Mouse (Mus musculus) CH12.LX (cell line): ENCODE results near the gene Scn9a. TPM values are rescaled to one million over a fixed set of nuclear protein-coding genes. Genes with fewer than 3 reads are reported as not detected.

Source experiments
- DNase-seq: peaks from one replicate; pipeline ENCODE4 v3.0.0-alpha.2; 2013; ENCODE audit errors: extremely low read depth
- H3K27ac ChIP-seq: 2 replicates; pipeline ENCODE4 v1.5.1; 2012; ENCODE audit warnings: low read depth, mild to moderate bottlenecking, control low read depth, moderate library complexity; ENCODE audit not compliant: insufficient read depth
- H3K27me3 ChIP-seq: replicated peaks from 2 replicates; pipeline ENCODE3; 2012; ENCODE audit warnings: inconsistent platforms
- H3K36me3 ChIP-seq, 2 experiments: replicated peaks in 1 of 2; 2 replicates each; pipeline versions ENCODE3 to v1.6.1; 2012; ENCODE audit warnings: inconsistent platforms in 1 of 2, low read length in 1 of 2, mild to moderate bottlenecking in 1 of 2, mixed read lengths in 1 of 2, moderate library complexity in 1 of 2; ENCODE audit not compliant: control insufficient read depth in 1 of 2, insufficient read depth in 1 of 2
- H3K4me1 ChIP-seq, 2 experiments: 2 replicates each; pipeline ENCODE4 v1.6.1; 2012; ENCODE audit warnings: inconsistent platforms in 1 of 2, moderate library complexity in 1 of 2; ENCODE audit not compliant: insufficient read depth in 2 of 2, control insufficient read depth in 1 of 2
- H3K4me2 ChIP-seq: 2 replicates; pipeline ENCODE4 v1.6.1; 2012; ENCODE audit warnings: low read depth, mild to moderate bottlenecking, control low read depth; ENCODE audit not compliant: poor library complexity, insufficient read depth, severe bottlenecking
- H3K4me3 ChIP-seq, 3 experiments: fragments of 150-350 bp in 1 of 3; sonication (generic) in 1 of 3; replicated peaks in 1 of 3; 2 replicates each; pipeline versions ENCODE3 to v1.5.1; 2011 to 2012; ENCODE audit warnings: low read depth in 2 of 3, low read length in 2 of 3, mild to moderate bottlenecking in 2 of 3, moderate library complexity in 2 of 3, control low read depth in 1 of 3, improper control_type of control experiment in 1 of 3, inconsistent platforms in 1 of 3, mixed read lengths in 1 of 3; ENCODE audit not compliant: poor library complexity in 1 of 3
- H3K79me2 ChIP-seq: replicated peaks from 2 replicates; pipeline ENCODE4 v1.6.1; 2012; ENCODE audit warnings: mild to moderate bottlenecking, moderate library complexity; ENCODE audit not compliant: control insufficient read depth, poor library complexity, insufficient read depth, severe bottlenecking; ENCODE audit errors: extremely low read depth
- H3K9ac ChIP-seq: 2 replicates; pipeline ENCODE4 v1.6.1; 2012; ENCODE audit warnings: low read depth, mild to moderate bottlenecking, control low read depth, moderate library complexity; ENCODE audit not compliant: insufficient read depth
- H3K9me3 ChIP-seq: replicated peaks from 2 replicates; pipeline ENCODE3; 2012; ENCODE audit warnings: low read length, inconsistent platforms, mixed read lengths
- E2F4 ChIP-seq: IDR thresholded peaks from 2 replicates; pipeline ENCODE4 v1.6.1; 2011; ENCODE audit warnings: low read depth, low read length, improper control_type of control experiment; ENCODE audit not compliant: insufficient replicate concordance
- ELF1 ChIP-seq: IDR thresholded peaks from 2 replicates; pipeline ENCODE4 v1.6.1; 2014; ENCODE audit warnings: low read depth, mild to moderate bottlenecking, inconsistent platforms, low read length, improper control_type of control experiment
- KAT2A ChIP-seq: IDR thresholded peaks from 2 replicates; pipeline ENCODE4 v1.6.1; 2012; ENCODE audit warnings: low read length, improper control_type of control experiment, inconsistent platforms; ENCODE audit not compliant: insufficient replicate concordance
- MAFK ChIP-seq: IDR thresholded peaks from 2 replicates; pipeline ENCODE4 v1.6.1; 2011; ENCODE audit warnings: low read length, improper control_type of control experiment; ENCODE audit not compliant: insufficient replicate concordance
- NELFE ChIP-seq: IDR thresholded peaks from 2 replicates; pipeline ENCODE4 v1.6.1; 2011; ENCODE audit warnings: low read depth, low read length, improper control_type of control experiment
- PAX5 ChIP-seq: IDR thresholded peaks from 2 replicates; pipeline ENCODE4 v1.6.1; 2012; ENCODE audit warnings: low read length, inconsistent platforms, mixed read lengths
- POLR2A ChIP-seq: IDR thresholded peaks from 2 replicates; pipeline ENCODE4 v1.6.1; 2011; ENCODE audit warnings: low read depth, mild to moderate bottlenecking, improper control_type of control experiment, low read length
- POLR2AphosphoS2 ChIP-seq: IDR thresholded peaks from 2 replicates; pipeline ENCODE4 v1.6.1; 2011; ENCODE audit warnings: low read depth, low read length, improper control_type of control experiment
- SIN3A ChIP-seq: IDR thresholded peaks from 2 replicates; pipeline ENCODE4 v1.6.1; 2012; ENCODE audit warnings: low read length, improper control_type of control experiment, inconsistent platforms
- SMC3 ChIP-seq: IDR thresholded peaks from 2 replicates; pipeline ENCODE4 v1.6.1; 2011; ENCODE audit warnings: low read depth, low read length, improper control_type of control experiment
- TBP ChIP-seq: conservative IDR thresholded peaks from 2 replicates; pipeline ENCODE4 v1.6.1; 2011; ENCODE audit warnings: low read depth, low read length, improper control_type of control experiment
- TCF12 ChIP-seq: IDR thresholded peaks from 2 replicates; pipeline ENCODE4 v1.6.1; 2014; ENCODE audit warnings: low read depth, mild to moderate bottlenecking, inconsistent platforms, low read length, improper control_type of control experiment
- USF2 ChIP-seq: conservative IDR thresholded peaks from 2 replicates; pipeline ENCODE4 v1.6.1; 2011; ENCODE audit warnings: low read depth, low read length, improper control_type of control experiment
- dilution Hi-C: fragments of 300-500 bp; cut with MboI; formaldehyde crosslinking; loops from 2 replicates; pipeline ENCODE4 v1.14.3; 2020; ENCODE audit warnings: low sequenced_read_pairs; ENCODE audit not compliant: extremely low pct_unique_long_range_greater_than_20kb, extremely low pct_ligation_motif_present
- in situ Hi-C: fragments of 300-500 bp; cut with MboI; formaldehyde crosslinking; loops from 3 replicates; pipeline ENCODE4 v1.14.3; 2019; ENCODE audit warnings: low sequenced_read_pairs, low pct_ligation_motif_present, low pct_unique_long_range_greater_than_20kb, mixed read lengths
- polyA plus RNA-seq: library from polyadenylated mRNA; unstranded; fragments of >175 nt; gene quantifications from 2 replicates; pipeline ENCODE4 v1.2.1, GENCODE M21; 2012; ENCODE audit warnings: low read depth; ENCODE audit not compliant: insufficient read length
- total RNA-seq, 2 experiments: library from RNA; depleted of rRNA; stranded (reverse); fragments of 300-350 nt in 1 of 2; fragments of >200 nt in 1 of 2; gene quantifications; 2 replicates each; pipeline ENCODE4 v1.2.3; 2012 to 2014

The Scn9a gene
- total and polyA plus RNA-seq, 3 experiments, result not detected

- in situ Hi-C loops, result no loop called here
- Histone ChIP-seq H3K36me3 (no peaks in the 10 kb centered on the region), H3K27ac (no peak overlapping the region), H3K4me3 (no peak overlapping the region), H3K79me2 (no peaks in the 10 kb centered on the region), H3K4me2 (no peak overlapping the region), H3K9ac (no peak overlapping the region), H3K27me3 (no peaks in the 10 kb centered on the region), H3K4me1 (no peaks in the 10 kb centered on the region), H3K9me3 (peaks cover 9% of the 10 kb centered on the region)
- dilution Hi-C loops, result no loop called here
- TF ChIP-seq SMC3, result no peak
- TF ChIP-seq USF2, result no peak
- TF ChIP-seq KAT2A, result no peak
- no peak for TF ChIP-seq TCF12
- TF ChIP-seq MAFK, result no peak
- no peak for TF ChIP-seq SIN3A
- no peak for TF ChIP-seq E2F4
- TF ChIP-seq POLR2AphosphoS2, result no peak
- no peak for TF ChIP-seq PAX5
- TF ChIP-seq ELF1, result no peak
- no peak for TF ChIP-seq TBP
- no peak for TF ChIP-seq POLR2A
- no peak for TF ChIP-seq NELFE
- no peak for DNase-seq
Observed at GRCm38 (mm10) chr2:66436286-66436685, 198.5 kb downstream of the Scn9a start.

Other genes with a start within 250 kb of the Scn9a start
- gene Scn1a, start 194.1 kb downstream of the Scn9a start, total RNA-seq (2012; rRNA removed), result not detected in 2 replicates
- gene Scn1a, start 194.1 kb downstream of the Scn9a start, total RNA-seq (2014; rRNA removed), result 0.05 and 0.11 TPM in 2 replicates
- gene Scn1a, start 194.1 kb downstream of the Scn9a start, polyA plus RNA-seq, result not detected in 2 replicates
- not detected in 2 replicates for gene Scn7a, start 150.0 kb upstream of the Scn9a start, total RNA-seq (2012; rRNA removed)
- not detected in 2 replicates for gene Scn7a, start 150.0 kb upstream of the Scn9a start, total RNA-seq (2014; rRNA removed)
- not detected in 2 replicates for gene Scn7a, start 150.0 kb upstream of the Scn9a start, polyA plus RNA-seq